22 mouse cellular contexts compared by ENCODE assay signal in genomic region chr2:33759447-33759846, GRCm38 (mm10).
DNase-seq lines count a peak whose midpoint lies in the region; ATAC-seq and TF ChIP-seq lines count a peak whose summit lies in the region.
"Had no signal": no experiment of that assay in that cellular context is flagged by ENCODE, and none has a peak within 500 bp of the region (broad histone marks: within the 10 kb centered on the region; RNA-seq: fewer than 3 reads in every experiment).

No protein-coding gene starts in this region.

- no peaks in the 10 kb centered on the region for H3K9me3 ChIP-seq in hindbrain, embryonic 12.5 days (replicated peaks)
- H3K9me3 ChIP-seq in hindbrain, postnatal 0 days (ENCODE audit: low read length): no peaks in the 10 kb centered on the region
- no peaks in the 10 kb centered on the region for H3K9me3 ChIP-seq in forebrain, embryonic 12.5 days
- H3K9me3 ChIP-seq in hindbrain, embryonic 14.5 days (ENCODE audit: control insufficient read depth, low read length): no peaks in the 10 kb centered on the region
- no peaks in the 10 kb centered on the region for H3K9me3 ChIP-seq in midbrain, embryonic 16.5 days (replicated peaks; ENCODE audit: control insufficient read depth, low read length, poor library complexity, severe bottlenecking)
- H3K9me3 ChIP-seq: G1E; heart, embryonic 15.5 days; kidney, embryonic 15.5 days; limb, embryonic 15.5 days had no signal

- H3K4me1 ChIP-seq in hindbrain, embryonic 12.5 days: peaks cover 44% of the 10 kb centered on the region
- peaks cover 36% of the 10 kb centered on the region for H3K4me1 ChIP-seq in hindbrain, postnatal 0 days (ENCODE audit: insufficient read depth, low read length)
- H3K4me1 ChIP-seq in forebrain, embryonic 12.5 days: peaks cover 49% of the 10 kb centered on the region
- peaks cover 44% of the 10 kb centered on the region for H3K4me1 ChIP-seq in hindbrain, embryonic 14.5 days (replicated peaks; ENCODE audit: control insufficient read depth, insufficient read depth, low read length)
- peaks cover 34% of the 10 kb centered on the region for H3K4me1 ChIP-seq in midbrain, embryonic 16.5 days (ENCODE audit: control insufficient read depth, insufficient read depth, low read length)

- no peak for DNase-seq in hindbrain, postnatal 0 days (ENCODE audit: low spot score)
- peak; percentile 50 for DNase-seq in hindbrain, embryonic 14.5 days (ENCODE audit: low spot score)
- no peak for DNase-seq in urinary bladder, adult 18-20 months (ENCODE audit: low spot score in 2 of 2)
- DNase-seq in cerebellum, adult 9-10 months: no peak
- no peak for DNase-seq in adipocyte (ENCODE audit: low spot score)
- DNase-seq: adrenal gland, postnatal 14 days; cerebellum, adult 2 months; gastrocnemius, postnatal 25 days; heart, adult 2 months; heart, postnatal 4 days; right cerebral cortex, postnatal 4 days had no signal

- no peak for TF ChIP-seq CTCF in hindbrain, postnatal 0 days (IDR thresholded peaks at IDR 0.05; ENCODE audit: low read depth)

- 44% methylated on average over 10 of the region's 10 CpGs for WGBS in hindbrain, embryonic 12.5 days
- WGBS in hindbrain, postnatal 0 days: 35% methylated on average over 10 of the region's 10 CpGs
- 25% methylated on average over 10 of the region's 10 CpGs for WGBS in forebrain, embryonic 12.5 days
- 33% methylated on average over 10 of the region's 10 CpGs for WGBS in hindbrain, embryonic 14.5 days
- WGBS in midbrain, embryonic 16.5 days: 25% methylated on average over 10 of the region's 10 CpGs

- no peak overlapping the region for H3K4me3 ChIP-seq in hindbrain, embryonic 12.5 days
- no peak overlapping the region for H3K4me3 ChIP-seq in hindbrain, postnatal 0 days (ENCODE audit: low read length)
- no peak overlapping the region for H3K4me3 ChIP-seq in forebrain, embryonic 12.5 days (replicated peaks)
- H3K4me3 ChIP-seq in hindbrain, embryonic 14.5 days (replicated peaks; ENCODE audit: low read length): no peak overlapping the region
- no peak overlapping the region for H3K4me3 ChIP-seq in midbrain, embryonic 16.5 days (ENCODE audit: low read depth, low read length)
- H3K4me3 ChIP-seq: erythroblast, embryonic 14.5 days; heart, adult 2 months; heart, embryonic 15.5 days; kidney, embryonic 15.5 days; limb, embryonic 15.5 days had no signal

- H3K27me3 ChIP-seq in hindbrain, embryonic 12.5 days: no peaks in the 10 kb centered on the region
- H3K27me3 ChIP-seq in hindbrain, postnatal 0 days (ENCODE audit: insufficient read depth, low read length): no peaks in the 10 kb centered on the region
- H3K27me3 ChIP-seq in forebrain, embryonic 12.5 days: peaks cover 41% of the 10 kb centered on the region
- H3K27me3 ChIP-seq in hindbrain, embryonic 14.5 days (ENCODE audit: control insufficient read depth, insufficient read depth, low read length): no peaks in the 10 kb centered on the region
- no peaks in the 10 kb centered on the region for H3K27me3 ChIP-seq in midbrain, embryonic 16.5 days (ENCODE audit: control insufficient read depth, insufficient read depth, low read depth, low read length)
- H3K27me3 ChIP-seq: heart, embryonic 15.5 days; kidney, embryonic 15.5 days; limb, embryonic 15.5 days had no signal

- peak overlapping the region; percentile 66 for H3K27ac ChIP-seq in hindbrain, embryonic 12.5 days
- no peak overlapping the region for H3K27ac ChIP-seq in hindbrain, postnatal 0 days
- peak overlapping the region; percentile 71 for H3K27ac ChIP-seq in forebrain, embryonic 12.5 days
- H3K27ac ChIP-seq in hindbrain, embryonic 14.5 days: peak overlapping the region; percentile 75
- peak overlapping the region; percentile 69 for H3K27ac ChIP-seq in midbrain, embryonic 16.5 days (ENCODE audit: low read length)
- H3K27ac ChIP-seq: heart, adult 2 months; heart, embryonic 15.5 days; kidney, embryonic 15.5 days; limb, embryonic 15.5 days had no signal

- H3K4me2 ChIP-seq in hindbrain, embryonic 12.5 days (replicated peaks): no peak overlapping the region
- no peak overlapping the region for H3K4me2 ChIP-seq in hindbrain, postnatal 0 days (ENCODE audit: low read depth, low read length)
- H3K4me2 ChIP-seq in forebrain, embryonic 12.5 days: 0 out of 2 replicates have a peak overlapping the region, but pooled peaks have one; percentile 21
- H3K4me2 ChIP-seq in hindbrain, embryonic 14.5 days (replicated peaks): 0 out of 2 replicates have a peak overlapping the region, but pooled peaks have one; percentile 3
- H3K4me2 ChIP-seq in midbrain, embryonic 16.5 days (ENCODE audit: low read length): no peak overlapping the region
- H3K4me2 ChIP-seq: heart, embryonic 15.5 days; kidney, embryonic 15.5 days; limb, embryonic 15.5 days had no signal

- 0 out of 2 replicates have a peak, but pooled peaks cover 5% of the 10 kb centered on the region for H3K36me3 ChIP-seq in hindbrain, embryonic 12.5 days
- no peaks in the 10 kb centered on the region for H3K36me3 ChIP-seq in hindbrain, postnatal 0 days (ENCODE audit: insufficient read depth, low read length)
- H3K36me3 ChIP-seq in forebrain, embryonic 12.5 days (replicated peaks): peaks cover 9% of the 10 kb centered on the region; the same call in 1 of the 2 replicates
- peaks cover 7% of the 10 kb centered on the region for H3K36me3 ChIP-seq in hindbrain, embryonic 14.5 days (replicated peaks; ENCODE audit: control insufficient read depth, insufficient read depth)
- H3K36me3 ChIP-seq in midbrain, embryonic 16.5 days (ENCODE audit: control insufficient read depth, insufficient read depth, low read length): no peaks in the 10 kb centered on the region; the same call in 1 of the 2 replicates
- H3K36me3 ChIP-seq: limb, embryonic 15.5 days had no signal

- H3K9ac ChIP-seq in hindbrain, embryonic 12.5 days: no peak overlapping the region
- no peak overlapping the region for H3K9ac ChIP-seq in hindbrain, postnatal 0 days (replicated peaks; ENCODE audit: low read length)
- no peak overlapping the region for H3K9ac ChIP-seq in forebrain, embryonic 12.5 days
- peak overlapping the region; percentile 18; the same call in 1 of the 2 replicates for H3K9ac ChIP-seq in hindbrain, embryonic 14.5 days
- no peak overlapping the region for H3K9ac ChIP-seq in midbrain, embryonic 16.5 days (ENCODE audit: low read depth, low read length)
- H3K9ac ChIP-seq: heart, embryonic 15.5 days; kidney, embryonic 15.5 days; limb, embryonic 15.5 days had no signal

- no peak for ATAC-seq in hindbrain, embryonic 12.5 days (ENCODE audit: low FRiP score)
- no peak for ATAC-seq in hindbrain, postnatal 0 days
- ATAC-seq in forebrain, embryonic 12.5 days (ENCODE audit: low FRiP score): peak; percentile 47; the same call in 1 of the 2 replicates
- ATAC-seq in hindbrain, embryonic 14.5 days (ENCODE audit: low FRiP score): no peak
- ATAC-seq in midbrain, embryonic 16.5 days: no peak
- ATAC-seq: activated CD4-positive, CD25-positive, alpha-beta regulatory T cell, adult 4 months; intestine, postnatal 0 days; lung, postnatal 0 days had no signal

Comparison
In these comparisons a context has a peak if more than half of its experiments do, and no peak if none do; other contexts are left out.
1. H3K4me2 ChIP-seq: peak in forebrain, embryonic 12.5 days (single experiment) and hindbrain, embryonic 14.5 days (single experiment); none in hindbrain, embryonic 12.5 days (single experiment), hindbrain, postnatal 0 days (single experiment) and midbrain, embryonic 16.5 days (single experiment).